Mouse (Mus musculus): Measurements from ENCODE around the gene 4930579G24Rik.

4930579G24Rik gene

GRCm38 (mm10) chr3:79628561-79629415 lies at the start of gene 4930579G24Rik:
Gene 4930579G24Rik (plus strand): TSS chr3:79629079.
- peak; percentile 100 for DNase-seq (ENCODE audit: low read depth, low spot score)

- no peak for DNase-seq (ENCODE audit: low read depth, low spot score)
Measured at GRCm38 (mm10) chr3:79579891-79580575, 48.8 kb upstream of the 4930579G24Rik start.

- peak; percentile 78 for DNase-seq (ENCODE audit: low read depth, low spot score)
Measured at GRCm38 (mm10) chr3:79586804-79587203, 42.1 kb upstream of the 4930579G24Rik start.

- no peak for DNase-seq (ENCODE audit: low read depth, low spot score)
Measured at GRCm38 (mm10) chr3:79589671-79590070, 39.2 kb upstream of the 4930579G24Rik start.

- DNase-seq (ENCODE audit: low read depth, low spot score): peak; percentile 84
Measured at GRCm38 (mm10) chr3:79590863-79591792, 37.8 kb upstream of the 4930579G24Rik start, which contains the start of gene Ppid. Gene Ppid (plus strand): TSS chr3:79591342.

GRCm38 (mm10) chr3:79591793-79592471 lies 36.9 kb upstream of the 4930579G24Rik start:
- DNase-seq (ENCODE audit: low read depth, low spot score): no peak

GRCm38 (mm10) chr3:79595468-79595867 lies 33.4 kb upstream of the 4930579G24Rik start:
- DNase-seq (ENCODE audit: low read depth, low spot score): no peak

- no peak for DNase-seq (ENCODE audit: low read depth, low spot score)
Measured at GRCm38 (mm10) chr3:79609886-79610285, 19.0 kb upstream of the 4930579G24Rik start.

GRCm38 (mm10) chr3:79627484-79628181 lies 1.2 kb upstream of the 4930579G24Rik start:
- peak; percentile 18 for DNase-seq (ENCODE audit: low read depth, low spot score)

- DNase-seq (ENCODE audit: low read depth, low spot score): no peak
Measured at GRCm38 (mm10) chr3:79628182-79628560, 708 bp upstream of the 4930579G24Rik start.

- DNase-seq (ENCODE audit: low read depth, low spot score): peak; percentile 11
Measured at GRCm38 (mm10) chr3:79629416-79629730, 494 bp downstream of the 4930579G24Rik start, which contains the start of gene Etfdh. Gene Etfdh (minus strand): TSS chr3:79629500.

GRCm38 (mm10) chr3:79652129-79652528 lies 23.2 kb downstream of the 4930579G24Rik start:
- DNase-seq (ENCODE audit: low read depth, low spot score): no peak

GRCm38 (mm10) chr3:79656682-79657081 lies 27.8 kb downstream of the 4930579G24Rik start:
- no peak for DNase-seq (ENCODE audit: low read depth, low spot score)

- DNase-seq (ENCODE audit: low read depth, low spot score): peak; percentile 62
Measured at GRCm38 (mm10) chr3:79664787-79665408, 36.0 kb downstream of the 4930579G24Rik start.

GRCm38 (mm10) chr3:79670556-79670955 lies 41.7 kb downstream of the 4930579G24Rik start:
- DNase-seq (ENCODE audit: low read depth, low spot score): no peak

- no peak for DNase-seq (ENCODE audit: low read depth, low spot score)
Measured at GRCm38 (mm10) chr3:79672188-79672587, 43.3 kb downstream of the 4930579G24Rik start.

- peak; percentile 38 for DNase-seq (ENCODE audit: low read depth, low spot score)
Measured at GRCm38 (mm10) chr3:79673082-79673481, 44.2 kb downstream of the 4930579G24Rik start.

- DNase-seq (ENCODE audit: low read depth, low spot score): no peak
Measured at GRCm38 (mm10) chr3:79674641-79675040, 45.8 kb downstream of the 4930579G24Rik start.

GRCm38 (mm10) chr3:79676411-79676810 lies 47.5 kb downstream of the 4930579G24Rik start:
- DNase-seq (ENCODE audit: low read depth, low spot score): no peak

Measured in telencephalon, adult 2 months (tissue).